Mouse (Mus musculus) liver, embryonic 14.5 days (tissue): ENCODE results near the gene Cspg4. TPM values are rescaled to one million over a fixed set of nuclear protein-coding genes. Genes with fewer than 3 reads are reported as not detected.

Source experiments
- ATAC-seq: fragments of 200-750 bp; cut with Nextera tagmentation; 2 replicates; pipeline ENCODE4 v1.8.0; 2017; ENCODE audit warnings: moderate number of reproducible peaks, mild to moderate bottlenecking, moderate library complexity; ENCODE audit not compliant: insufficient read depth
- DNase-seq, 3 experiments: peaks; one replicate each; pipeline ENCODE4 v3.0.0-alpha.2; 2012 to 2013; ENCODE audit warnings: low read depth in 3 of 3, low spot score in 3 of 3
- H3K27ac ChIP-seq: fragments of 300-500 bp; sonication (generic); 2 replicates; pipeline ENCODE4 v1.5.1; 2014; ENCODE audit warnings: moderate library complexity, mild to moderate bottlenecking, control low read depth, inconsistent platforms
- H3K27me3 ChIP-seq: fragments of 300-500 bp; sonication (generic); 2 replicates; pipeline ENCODE4 v1.6.1; 2014; ENCODE audit warnings: mild to moderate bottlenecking, low read length, moderate library complexity; ENCODE audit not compliant: control insufficient read depth, insufficient read depth
- H3K36me3 ChIP-seq: fragments of 300-500 bp; sonication (generic); replicated peaks from 2 replicates; pipeline ENCODE4 v1.6.1; 2014; ENCODE audit warnings: low read depth; ENCODE audit not compliant: control insufficient read depth, insufficient read depth
- H3K4me1 ChIP-seq, 2 experiments: fragments of 200-500 bp in 1 of 2; fragments of 300-500 bp in 1 of 2; sonication (generic) in 1 of 2; replicated peaks; 2 replicates each; pipeline ENCODE4 v1.6.1; 2012 to 2014; ENCODE audit warnings: antibody characterized with exemption in 1 of 2, inconsistent platforms in 1 of 2, low read length in 1 of 2; ENCODE audit not compliant: control insufficient read depth in 2 of 2, insufficient read depth in 2 of 2
- H3K4me2 ChIP-seq: fragments of 300-500 bp; sonication (generic); 2 replicates; pipeline ENCODE4 v1.6.1; 2014; ENCODE audit warnings: low read depth, mild to moderate bottlenecking, control low read depth, moderate library complexity
- H3K4me3 ChIP-seq, 2 experiments: fragments of 200-500 bp in 1 of 2; fragments of 300-500 bp in 1 of 2; sonication (generic) in 1 of 2; 2 replicates each; pipeline ENCODE4 v1.5.1; 2012 to 2014; ENCODE audit warnings: low read depth in 2 of 2, low read length in 2 of 2, mild to moderate bottlenecking in 2 of 2, control low read depth in 1 of 2, inconsistent platforms in 1 of 2, moderate library complexity in 1 of 2; ENCODE audit not compliant: insufficient read depth in 1 of 2
- H3K9ac ChIP-seq: fragments of 300-500 bp; sonication (generic); replicated peaks from 2 replicates; pipeline ENCODE4 v1.6.1; 2014; ENCODE audit warnings: mild to moderate bottlenecking, control low read depth, moderate library complexity
- H3K9me3 ChIP-seq: fragments of 300-500 bp; sonication (generic); 2 replicates; pipeline ENCODE4 v1.6.1; 2016; ENCODE audit warnings: low read length, mixed read lengths; ENCODE audit not compliant: control insufficient read depth
- CTCF ChIP-seq: IDR thresholded peaks from 2 replicates; pipeline ENCODE4 v1.5.1; 2016; ENCODE audit warnings: antibody characterized with exemption, low read depth, control low read depth
- EP300 ChIP-seq: IDR thresholded peaks from 2 replicates; pipeline ENCODE4 v1.6.1; 2016; ENCODE audit warnings: antibody characterized with exemption, low read depth
- whole genome bisulfite sequencing: fragments of 180-500 bp; shearing (Covaris S2); extraction: QIAGEN DNeasy Blood & Tissue Kit; methylation state at CpG from one replicate; pipeline ENCODE4 v1.1.7; 2014; ENCODE audit not compliant: insufficient replicate concordance; 5-methylcytosine and 5-hydroxymethylcytosine counted together
- polyA plus RNA-seq, 2 experiments: library from polyadenylated mRNA; depleted of rRNA in 1 of 2; stranded (reverse) in 1 of 2; unstranded in 1 of 2; fragments of >200 nt; fragmentation: Nextera tagmentation in 1 of 2; extraction: Ambion mirVana in 1 of 2; gene quantifications; 2 replicates each; pipeline versions ENCODE4 v1.2.1 to v1.2.3; 2012 to 2014

The Cspg4 gene
- polyA plus RNA-seq, 2 experiments = 0.08 to 0.16 TPM

DNA sequence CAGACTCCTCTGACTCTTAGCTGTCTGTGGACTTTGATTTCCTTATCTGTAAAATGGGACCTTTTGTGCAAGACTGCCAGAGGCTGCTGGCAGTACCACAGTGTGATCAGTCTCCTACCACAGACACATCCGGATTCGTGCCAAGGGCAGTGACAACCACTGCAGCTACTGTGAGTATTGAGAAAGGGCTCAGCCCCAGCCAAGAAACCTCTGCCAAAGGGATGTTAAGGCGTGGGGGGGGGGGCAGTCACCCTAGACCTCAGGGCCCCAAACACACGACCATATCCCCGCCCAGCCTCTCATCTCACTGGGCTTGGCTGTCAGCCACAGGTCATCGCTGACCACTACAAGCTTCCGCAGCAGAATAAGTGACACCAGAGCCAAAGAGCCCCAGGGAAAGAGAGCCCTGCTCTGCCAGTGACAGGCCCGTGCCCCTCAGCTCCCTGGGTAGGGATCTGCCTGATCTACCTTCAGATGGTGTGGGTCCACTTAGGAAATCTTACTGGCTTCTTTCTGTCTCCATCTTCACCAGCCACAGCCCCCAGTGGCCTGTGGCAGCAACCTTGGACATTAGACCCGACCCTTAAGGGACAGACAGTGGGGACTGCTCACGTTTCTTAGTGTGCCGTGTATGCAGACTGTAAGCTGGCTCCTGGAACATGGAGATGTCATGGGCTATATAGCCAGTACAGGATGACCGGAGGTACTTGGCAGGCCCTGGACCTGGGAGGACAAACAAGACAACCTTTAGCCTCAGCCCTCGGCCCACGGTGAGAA is 14.5 kb upstream of the Cspg4 start:
- Histone ChIP-seq H3K27me3 (no peaks in the 10 kb centered on the region), H3K9me3 (no peaks in the 10 kb centered on the region), H3K4me3 (no peak overlapping the region), H3K4me2 (no peak overlapping the region), H3K36me3 (no peaks in the 10 kb centered on the region), H3K9ac (no peak overlapping the region), H3K4me1 (no peaks in the 10 kb centered on the region; a peak in 1 of 4 replicates), H3K27ac (no peak overlapping the region)
- DNase-seq = no peak
- TF ChIP-seq EP300 (no peak), CTCF (no peak)
- WGBS = 48% methylated on average over 14 of the region's 14 CpGs
- ATAC-seq = no peak

DNA sequence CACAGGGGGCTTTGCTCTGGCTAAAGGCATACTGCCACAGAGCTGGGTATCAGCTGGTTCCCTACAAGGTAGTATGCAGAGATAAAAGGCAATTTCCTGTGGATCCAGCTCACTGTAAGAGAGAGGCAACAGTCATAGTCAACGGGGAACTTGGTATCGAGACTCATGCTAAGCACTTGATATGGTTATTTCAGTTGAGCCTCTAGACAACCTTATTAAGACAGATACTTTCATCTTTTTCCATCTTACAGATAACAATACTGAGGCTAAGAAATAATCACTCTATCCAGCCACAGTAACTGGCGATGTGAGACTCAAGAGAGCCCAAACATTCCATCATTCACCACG is 14.0 kb upstream of the Cspg4 start:
- no peaks in the 10 kb centered on the region for H3K9me3 ChIP-seq
- DNase-seq (no peak), ATAC-seq (no peak)
- TF ChIP-seq CTCF = no peak
- no peak for TF ChIP-seq EP300
- H3K27ac ChIP-seq = no peak overlapping the region
- no peaks in the 10 kb centered on the region for H3K36me3 ChIP-seq
- H3K27me3 ChIP-seq = no peaks in the 10 kb centered on the region
- no peak overlapping the region for H3K4me2 ChIP-seq
- H3K4me1 ChIP-seq = no peaks in the 10 kb centered on the region; a peak in 1 of 4 replicates
- WGBS = 35% methylated on average over 4 of the region's 4 CpGs
- no peak overlapping the region for H3K4me3 ChIP-seq
- H3K9ac ChIP-seq = no peak overlapping the region

DNA sequence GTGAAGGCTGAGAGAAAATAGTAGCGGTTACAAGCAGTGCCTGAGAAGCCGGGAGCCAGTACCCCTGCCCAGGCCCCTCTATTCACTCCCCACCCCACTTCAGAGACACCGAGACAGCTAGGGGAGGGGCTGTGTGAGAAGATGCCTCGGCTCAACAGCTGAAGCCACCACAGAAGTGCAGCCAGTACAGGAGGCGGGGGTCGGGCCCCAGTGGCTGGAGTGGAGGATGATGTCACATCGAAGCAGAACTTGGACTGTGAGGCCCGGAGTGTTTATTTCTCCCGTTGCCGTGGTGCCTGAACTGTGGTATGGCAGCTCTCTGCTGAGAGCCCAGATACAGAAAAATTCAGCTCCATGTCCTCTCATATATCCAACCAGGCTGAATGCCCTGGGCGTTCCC is 13.1 kb upstream of the Cspg4 start:
- H3K4me2 ChIP-seq = no peak overlapping the region
- TF ChIP-seq CTCF (no peak), EP300 (no peak)
- no peak overlapping the region for H3K27ac ChIP-seq
- 35% methylated on average over 11 of the region's 11 CpGs for WGBS
- no peaks in the 10 kb centered on the region for H3K9me3 ChIP-seq
- no peaks in the 10 kb centered on the region for H3K36me3 ChIP-seq
- H3K9ac ChIP-seq = no peak overlapping the region
- ATAC-seq = no peak
- no peak for DNase-seq
- no peak overlapping the region for H3K4me3 ChIP-seq
- no peaks in the 10 kb centered on the region for H3K27me3 ChIP-seq
- H3K4me1 ChIP-seq = no peaks in the 10 kb centered on the region; a peak in 1 of 4 replicates

- no peak for DNase-seq
- H3K27me3 ChIP-seq = no peaks in the 10 kb centered on the region
- no peak for ATAC-seq
- no peak overlapping the region for H3K27ac ChIP-seq
- H3K4me3 ChIP-seq = no peak overlapping the region
- no peak overlapping the region for H3K9ac ChIP-seq
- TF ChIP-seq EP300 (no peak), CTCF (no peak)
- 32% methylated on average over 3 of the region's 3 CpGs for WGBS
- H3K4me2 ChIP-seq = no peak overlapping the region
- no peaks in the 10 kb centered on the region for H3K4me1 ChIP-seq
- no peaks in the 10 kb centered on the region for H3K36me3 ChIP-seq
- no peaks in the 10 kb centered on the region for H3K9me3 ChIP-seq
These were observed 7.4 kb upstream of the Cspg4 start for GRCm38 (mm10) chr9:56857463-56857862.

DNA sequence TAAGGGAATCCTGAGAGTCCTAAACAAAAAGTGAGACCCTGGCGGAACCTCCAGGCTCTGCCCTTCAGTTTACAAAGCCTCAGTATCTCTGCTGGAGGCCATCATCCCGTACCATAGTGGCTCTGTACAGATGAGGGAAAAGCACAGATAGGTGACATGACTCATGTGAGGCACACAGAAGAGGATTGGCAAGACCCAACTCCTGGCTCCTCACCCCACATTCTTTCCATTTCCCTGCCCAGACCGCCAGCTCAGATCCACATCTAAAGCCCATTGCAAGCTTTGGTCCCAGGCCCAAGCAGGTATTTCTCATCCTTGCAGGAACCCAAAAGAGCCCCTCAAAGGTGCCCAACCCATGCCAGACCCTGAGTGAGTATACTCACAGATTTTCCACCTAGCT is 4.8 kb upstream of the Cspg4 start:
- TF ChIP-seq EP300 = no peak
- no peak for TF ChIP-seq CTCF
- Histone ChIP-seq H3K36me3 (no peaks in the 10 kb centered on the region), H3K9ac (no peak overlapping the region), H3K27me3 (no peaks in the 10 kb centered on the region; the same call in none of the 2 replicates), H3K4me3 (no peak overlapping the region), H3K4me2 (no peak overlapping the region), H3K27ac (no peak overlapping the region), H3K4me1 (no peaks in the 10 kb centered on the region), H3K9me3 (no peaks in the 10 kb centered on the region)
- ATAC-seq (no peak), DNase-seq (no peak)
- WGBS = 70% methylated on average over 3 of the region's 3 CpGs
